Mouse (Mus musculus) lung, postnatal 0 days (tissue): ENCODE measurements around the gene Zfp638.

Source experiments
- CTCF ChIP-seq: IDR thresholded peaks from 2 replicates; pipeline ENCODE4 v1.5.1; 2016; ENCODE audit warnings: antibody characterized with exemption, mild to moderate bottlenecking
- EP300 ChIP-seq: IDR thresholded peaks from 2 replicates; pipeline ENCODE4 v1.6.1; 2016; ENCODE audit warnings: antibody characterized with exemption, mild to moderate bottlenecking, control low read depth

- TF ChIP-seq CTCF: no peak
- TF ChIP-seq EP300: no peak
These were observed 24.3 kb downstream of the Zfp638 start for GRCm38 (mm10) chr6:83891251-83891650.
